Mouse (Mus musculus) hindbrain, embryonic 11.5 days (tissue): ENCODE results near the gene Sdk2. TPM values are rescaled to one million over a fixed set of nuclear protein-coding genes. Genes with fewer than 3 reads are reported as not detected.

Experiments
- ATAC-seq: fragments of 200-750 bp; cut with Nextera tagmentation; 2 replicates; pipeline ENCODE4 v1.8.0; 2017; ENCODE audit warnings: mild to moderate bottlenecking, moderate TSS enrichment, moderate library complexity; ENCODE audit not compliant: low FRiP score
- DNase-seq: peaks from one replicate; pipeline ENCODE4 v3.0.0-alpha.2; 2015; ENCODE audit warnings: low spot score
- H3K27ac ChIP-seq: fragments of 300-500 bp; sonication (generic); 2 replicates; pipeline ENCODE4 v1.5.1; 2014; ENCODE audit warnings: mild to moderate bottlenecking, low read depth, low read length
- H3K27me3 ChIP-seq: fragments of 300-500 bp; sonication (generic); 2 replicates; pipeline ENCODE4 v1.6.1; 2014; ENCODE audit warnings: mild to moderate bottlenecking, low read length, moderate library complexity, mixed read lengths; ENCODE audit not compliant: control insufficient read depth, insufficient read depth
- H3K36me3 ChIP-seq: fragments of 300-500 bp; sonication (generic); 2 replicates; pipeline ENCODE4 v1.6.1; 2014; ENCODE audit warnings: mild to moderate bottlenecking, low read length, moderate library complexity, mixed read lengths; ENCODE audit not compliant: control insufficient read depth, insufficient read depth
- H3K4me1 ChIP-seq: fragments of 300-500 bp; sonication (generic); replicated peaks from 2 replicates; pipeline ENCODE4 v1.6.1; 2014; ENCODE audit warnings: low read length, mixed read lengths; ENCODE audit not compliant: control insufficient read depth, insufficient read depth
- H3K4me2 ChIP-seq: fragments of 300-500 bp; sonication (generic); replicated peaks from 2 replicates; pipeline ENCODE4 v1.6.1; 2014; ENCODE audit warnings: mild to moderate bottlenecking, low read depth, low read length
- H3K4me3 ChIP-seq: fragments of 300-500 bp; sonication (generic); 2 replicates; pipeline ENCODE4 v1.5.1; 2014; ENCODE audit warnings: low read depth, low read length
- H3K9ac ChIP-seq: fragments of 300-500 bp; sonication (generic); 2 replicates; pipeline ENCODE4 v1.6.1; 2014; ENCODE audit warnings: low read depth, low read length
- H3K9me3 ChIP-seq: fragments of 300-500 bp; sonication (generic); 2 replicates; pipeline ENCODE4 v1.6.1; 2016; ENCODE audit warnings: low read length; ENCODE audit not compliant: control insufficient read depth
- WGBS: fragments of 180-500 bp; shearing (Covaris S2); extraction: QIAGEN DNeasy Blood & Tissue Kit; methylation state at CpG from one replicate; pipeline ENCODE4 v1.1.7; 2014; 5-methylcytosine and 5-hydroxymethylcytosine counted together
- polyA plus RNA-seq: library from polyadenylated mRNA; unstranded; fragments of >200 nt; fragmentation: Nextera tagmentation; extraction: Ambion mirVana; gene quantifications from 2 replicates; pipeline ENCODE4 v1.2.1, GENCODE M21; 2014

The Sdk2 gene
- polyA plus RNA-seq, 1 experiment from 2014 or later = 4.2 TPM

DNA sequence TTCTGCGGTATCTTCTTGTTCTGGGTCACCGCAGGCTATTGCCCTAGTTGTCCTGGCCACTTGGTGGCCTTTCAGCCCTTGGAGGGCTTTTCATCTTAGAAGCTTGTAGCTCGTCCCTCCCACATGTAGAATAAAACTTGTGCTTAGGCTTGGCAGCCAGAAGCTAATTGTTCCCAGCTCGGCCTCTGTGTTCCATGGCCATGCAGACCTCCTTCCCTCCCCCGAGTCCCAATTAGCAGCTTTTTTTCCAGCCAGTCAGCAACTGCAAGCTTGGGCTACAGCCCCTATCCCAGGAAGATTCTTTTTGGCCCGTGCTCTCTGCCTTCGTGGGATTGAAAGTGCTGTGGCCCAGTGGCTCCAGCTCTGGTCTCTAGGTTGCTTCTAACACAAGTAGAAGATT lies 217.5 kb downstream of the Sdk2 start:
- Histone ChIP-seq H3K9me3 (no peaks in the 10 kb centered on the region), H3K27me3 (no peaks in the 10 kb centered on the region), H3K36me3 (no peaks in the 10 kb centered on the region), H3K27ac (no peak overlapping the region), H3K4me2 (no peak overlapping the region), H3K4me1 (no peaks in the 10 kb centered on the region), H3K4me3 (no peak overlapping the region), H3K9ac (no peak overlapping the region)
- DNase-seq = no peak
- ATAC-seq = no peak
- 64% methylated on average over 7 of the region's 7 CpGs for WGBS

- WGBS = 58% methylated on average over 6 of the region's 6 CpGs
- no peak overlapping the region for H3K9ac ChIP-seq
These were observed 222.9 kb downstream of the Sdk2 start for GRCm38 (mm10) chr11:113843920-113844319.

DNA sequence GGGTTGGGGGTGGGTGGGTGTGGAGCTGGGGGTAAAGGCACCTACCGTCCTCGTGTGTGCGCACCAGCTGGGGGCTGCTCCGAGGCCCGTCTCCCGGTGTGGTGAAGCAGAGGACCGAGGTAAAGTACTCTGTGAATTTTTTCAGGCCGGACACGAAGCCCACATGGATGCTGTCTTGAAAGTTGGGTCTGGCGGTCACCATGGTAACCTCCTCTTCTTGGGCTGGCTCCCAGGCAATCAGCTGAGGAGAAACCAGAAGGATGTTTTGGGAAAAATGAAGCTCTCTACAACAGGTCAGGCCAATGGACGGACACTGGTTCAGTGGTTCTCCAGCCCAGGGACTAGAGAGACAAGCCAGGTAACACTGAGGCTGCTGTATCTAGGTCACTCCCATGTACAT lies 224.0 kb downstream of the Sdk2 start:
- H3K36me3 ChIP-seq = no peaks in the 10 kb centered on the region

More at GRCm38 (mm10) chr11:113843920-113844319, 222.9 kb downstream of the Sdk2 start:
- Histone ChIP-seq H3K36me3 (no peaks in the 10 kb centered on the region), H3K4me2 (no peak overlapping the region), H3K4me1 (0 out of 2 replicates have a peak, but pooled peaks cover 2% of the 10 kb centered on the region), H3K27ac (no peak overlapping the region), H3K4me3 (no peak overlapping the region), H3K9me3 (no peaks in the 10 kb centered on the region), H3K27me3 (no peaks in the 10 kb centered on the region)
- no peak for ATAC-seq
- peak; percentile 25 for DNase-seq

GRCm38 (mm10) chr11:113831608-113832007 lies 235.2 kb downstream of the Sdk2 start:
- DNase-seq (no peak), ATAC-seq (no peak)
- Histone ChIP-seq H3K4me1 (no peaks in the 10 kb centered on the region), H3K9ac (no peak overlapping the region), H3K4me3 (no peak overlapping the region), H3K27me3 (no peaks in the 10 kb centered on the region), H3K4me2 (no peak overlapping the region), H3K9me3 (no peaks in the 10 kb centered on the region), H3K27ac (no peak overlapping the region), H3K36me3 (0 out of 2 replicates have a peak, but pooled peaks cover 2% of the 10 kb centered on the region)
- 92% methylated on average over 6 of the region's 6 CpGs for WGBS

More for the DNA sequence above, 224.0 kb downstream of the Sdk2 start:
- Histone ChIP-seq H3K9me3 (no peaks in the 10 kb centered on the region), H3K27me3 (no peaks in the 10 kb centered on the region), H3K4me2 (no peak overlapping the region), H3K9ac (no peak overlapping the region), H3K27ac (no peak overlapping the region), H3K4me1 (0 out of 2 replicates have a peak, but pooled peaks cover 2% of the 10 kb centered on the region), H3K4me3 (no peak overlapping the region)
- no peak for ATAC-seq
- WGBS = 93% methylated on average over 11 of the region's 11 CpGs
- DNase-seq = no peak

GRCm38 (mm10) chr11:113828081-113828554 lies 238.7 kb downstream of the Sdk2 start:
- no peaks in the 10 kb centered on the region for H3K4me1 ChIP-seq
- peak; percentile 54; the same call in 1 of the 2 replicates for ATAC-seq
- no peak overlapping the region for H3K9ac ChIP-seq
- H3K9me3 ChIP-seq = no peaks in the 10 kb centered on the region
- H3K4me2 ChIP-seq = no peak overlapping the region
- H3K27me3 ChIP-seq = no peaks in the 10 kb centered on the region
- no peak overlapping the region for H3K4me3 ChIP-seq
- DNase-seq = no peak
- 48% methylated on average over 24 of the region's 24 CpGs for WGBS
- H3K36me3 ChIP-seq = 0 out of 2 replicates have a peak, but pooled peaks cover 2% of the 10 kb centered on the region
- H3K27ac ChIP-seq = peak overlapping the region; percentile 24; the same call in 1 of the 2 replicates

- DNase-seq (no peak), ATAC-seq (no peak)
- Histone ChIP-seq H3K4me1 (no peaks in the 10 kb centered on the region), H3K4me2 (no peak overlapping the region), H3K36me3 (no peaks in the 10 kb centered on the region), H3K9ac (no peak overlapping the region), H3K27ac (no peak overlapping the region), H3K4me3 (no peak overlapping the region), H3K27me3 (no peaks in the 10 kb centered on the region), H3K9me3 (no peaks in the 10 kb centered on the region)
- WGBS = 88% methylated on average over 10 of the region's 10 CpGs
These were observed 246.8 kb downstream of the Sdk2 start for GRCm38 (mm10) chr11:113820005-113820404.

- H3K27ac ChIP-seq = no peak overlapping the region
- no peak for ATAC-seq
These were observed 247.8 kb downstream of the Sdk2 start for GRCm38 (mm10) chr11:113819001-113819400.

GRCm38 (mm10) chr11:113816971-113817548 lies 249.8 kb downstream of the Sdk2 start:
- no peak overlapping the region for H3K4me2 ChIP-seq
- ATAC-seq = no peak
- WGBS = 69% methylated on average over 12 of the region's 12 CpGs

More at GRCm38 (mm10) chr11:113819001-113819400, 247.8 kb downstream of the Sdk2 start:
- Histone ChIP-seq H3K4me1 (no peaks in the 10 kb centered on the region), H3K9me3 (no peaks in the 10 kb centered on the region), H3K4me2 (no peak overlapping the region), H3K4me3 (no peak overlapping the region), H3K36me3 (no peaks in the 10 kb centered on the region), H3K27me3 (no peaks in the 10 kb centered on the region), H3K9ac (no peak overlapping the region)
- DNase-seq = no peak
- WGBS = 26% methylated on average over 1 of the region's 1 CpGs

GRCm38 (mm10) chr11:113816439-113816838 lies 250.4 kb downstream of the Sdk2 start:
- Histone ChIP-seq H3K4me1 (no peaks in the 10 kb centered on the region), H3K27me3 (no peaks in the 10 kb centered on the region), H3K27ac (no peak overlapping the region), H3K4me2 (no peak overlapping the region), H3K9me3 (no peaks in the 10 kb centered on the region), H3K4me3 (no peak overlapping the region), H3K36me3 (no peaks in the 10 kb centered on the region), H3K9ac (no peak overlapping the region)
- ATAC-seq (no peak), DNase-seq (no peak)
- 97% methylated on average over 4 of the region's 4 CpGs for WGBS

More at GRCm38 (mm10) chr11:113816971-113817548, 249.8 kb downstream of the Sdk2 start:
- no peak overlapping the region for H3K27ac ChIP-seq
- H3K9ac ChIP-seq = no peak overlapping the region
- no peak overlapping the region for H3K4me3 ChIP-seq
- H3K27me3 ChIP-seq = no peaks in the 10 kb centered on the region
- H3K9me3 ChIP-seq = no peaks in the 10 kb centered on the region
- no peak for DNase-seq
- H3K4me1 ChIP-seq = no peaks in the 10 kb centered on the region
- H3K36me3 ChIP-seq = no peaks in the 10 kb centered on the region
